Mouse (Mus musculus): Measurements from ENCODE around the gene Dgkz. TPM values are rescaled to one million over a fixed set of nuclear protein-coding genes. Genes with fewer than 3 reads are reported as not detected.

Dgkz gene
- total and polyA plus RNA-seq, 3 experiments, result 37.8 to 108 (median 57.6) TPM

DNA sequence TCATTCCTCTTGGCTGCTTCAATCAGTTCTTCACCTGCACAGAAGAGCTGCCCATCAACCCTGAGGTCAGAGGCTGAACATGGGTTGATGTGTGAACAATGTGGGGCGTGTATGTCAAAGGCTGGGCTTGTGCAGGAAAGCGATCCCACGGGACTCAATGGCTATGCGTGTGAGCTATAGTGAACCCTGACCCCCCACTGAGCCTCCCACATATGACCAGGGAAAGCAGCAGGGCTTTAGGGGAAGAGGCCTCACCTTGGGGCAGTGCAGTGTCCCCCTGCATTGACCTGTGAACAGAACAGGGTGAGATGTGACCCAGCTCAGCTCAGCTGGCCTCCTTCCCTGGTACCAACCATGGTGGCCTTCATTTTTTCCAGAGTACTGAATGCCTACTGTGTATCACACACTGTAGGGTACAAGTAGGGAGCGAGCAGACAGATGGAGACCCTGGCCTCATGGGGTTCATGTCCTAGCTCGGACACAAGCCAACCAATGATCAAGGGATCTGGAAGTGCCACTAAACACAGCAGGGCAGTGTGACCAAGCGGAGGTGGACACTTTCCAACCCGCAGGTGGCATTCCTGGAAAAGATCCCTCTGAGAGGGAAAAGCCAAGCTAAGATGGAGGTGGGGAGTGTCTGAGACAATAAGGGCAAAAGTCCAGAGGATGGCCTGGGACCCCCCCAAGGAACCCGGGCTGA lies 40.7 kb downstream of the Dgkz start:
- DNase-seq, result no peak

DNA sequence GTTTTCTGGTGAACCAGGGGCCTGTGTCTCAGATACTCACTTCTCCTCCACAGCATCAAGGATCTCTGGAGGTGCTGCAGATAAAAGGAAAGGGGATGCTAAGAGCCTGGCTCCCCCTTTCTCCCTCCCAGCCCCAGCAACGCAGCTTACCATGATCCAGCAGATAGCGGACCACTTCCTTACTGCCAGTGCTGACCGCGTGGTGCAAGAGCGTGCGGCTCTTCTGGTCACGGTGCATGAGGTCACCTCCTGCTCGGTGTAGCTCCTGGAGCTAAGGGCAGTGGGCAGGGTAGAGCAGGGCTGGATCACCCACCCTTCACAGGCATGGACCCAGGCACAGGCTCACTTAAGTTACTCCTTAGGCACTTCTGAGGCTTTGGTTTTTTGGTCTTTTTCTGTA lies 41.6 kb downstream of the Dgkz start:
- no peak for DNase-seq

DNA sequence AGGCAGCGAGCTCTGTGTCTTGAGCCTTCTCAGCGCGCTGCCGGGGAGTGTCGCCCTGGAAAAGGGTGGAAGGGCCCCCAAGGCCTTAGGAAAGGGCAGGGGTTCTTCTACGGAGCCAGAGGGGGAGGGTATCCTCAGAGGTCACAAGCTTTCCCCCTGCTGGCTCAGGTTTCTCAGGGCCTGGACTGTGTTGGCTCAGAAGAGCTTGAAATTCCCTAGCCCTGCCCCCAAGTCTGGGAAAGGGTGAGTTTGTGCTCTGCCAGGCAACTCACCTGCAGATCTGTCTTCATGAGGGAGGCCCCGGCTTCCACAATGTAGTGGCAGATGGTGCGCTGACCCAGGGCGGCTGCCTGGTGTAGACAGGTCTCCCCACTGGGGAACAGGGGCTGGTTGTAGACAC lies 42.2 kb downstream of the Dgkz start:
- DNase-seq, result no peak

DNA sequence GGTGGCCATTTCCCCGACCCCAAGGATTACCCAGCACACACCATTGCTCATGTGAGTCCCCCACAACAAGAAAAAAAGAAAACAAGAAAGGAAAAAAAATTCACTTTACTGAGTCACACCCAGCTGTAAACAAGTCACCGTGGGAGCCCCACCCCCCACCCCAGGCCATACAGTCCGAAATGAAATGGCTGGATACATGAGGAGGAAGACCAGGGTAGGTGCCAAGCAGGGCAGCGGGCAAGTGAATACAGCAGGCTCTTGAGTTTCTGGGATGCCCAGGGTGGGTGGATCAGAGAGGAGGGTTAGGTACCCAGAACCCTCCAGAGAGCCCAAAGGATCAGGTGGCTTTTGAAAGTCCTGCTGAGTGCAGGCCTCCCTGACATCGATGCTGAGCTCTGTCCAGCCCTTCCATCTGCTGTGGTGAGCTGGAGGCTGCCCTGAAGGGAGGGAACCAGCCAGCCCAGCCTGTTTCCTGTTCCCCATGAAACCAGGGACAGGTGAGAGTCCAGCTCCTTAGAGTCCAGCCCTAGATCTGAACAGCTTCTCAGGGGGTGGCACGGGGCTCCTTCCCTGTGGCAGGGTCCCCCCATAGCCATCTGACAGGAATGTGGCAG lies 42.8 kb downstream of the Dgkz start:
- no peak for DNase-seq

DNA sequence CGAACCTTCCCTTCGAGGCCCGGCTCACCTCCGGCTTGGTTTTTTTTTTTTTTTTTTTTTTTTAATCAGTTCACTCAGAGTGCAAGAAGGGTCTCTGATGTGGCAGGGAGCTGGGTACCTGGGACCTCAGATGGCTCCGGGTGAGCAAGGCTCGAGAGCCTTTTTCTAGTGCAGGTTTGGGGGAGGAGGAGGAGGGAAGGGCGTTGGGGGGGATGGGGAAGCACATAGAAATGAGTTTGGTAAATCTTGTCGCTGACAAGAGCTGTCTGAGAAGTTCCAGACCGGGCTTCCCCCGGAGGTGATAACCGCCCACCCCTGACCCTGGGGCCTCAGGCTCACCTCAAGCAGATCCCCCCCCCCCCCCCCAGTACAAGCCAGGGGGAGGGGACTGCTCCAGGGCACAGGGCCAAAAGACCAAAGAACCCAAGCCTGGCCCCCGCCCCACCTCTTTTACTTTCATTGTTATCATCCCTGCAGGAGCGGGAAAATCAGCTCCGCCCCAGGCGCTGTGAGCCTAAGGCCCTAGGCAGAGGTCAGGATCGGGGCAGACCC lies 43.4 kb downstream of the Dgkz start, which contains the start of gene Mdk:
Mdk (minus strand) TSS at position 138 of the 552 bp plus-strand sequence.
- no peak for DNase-seq

DNA sequence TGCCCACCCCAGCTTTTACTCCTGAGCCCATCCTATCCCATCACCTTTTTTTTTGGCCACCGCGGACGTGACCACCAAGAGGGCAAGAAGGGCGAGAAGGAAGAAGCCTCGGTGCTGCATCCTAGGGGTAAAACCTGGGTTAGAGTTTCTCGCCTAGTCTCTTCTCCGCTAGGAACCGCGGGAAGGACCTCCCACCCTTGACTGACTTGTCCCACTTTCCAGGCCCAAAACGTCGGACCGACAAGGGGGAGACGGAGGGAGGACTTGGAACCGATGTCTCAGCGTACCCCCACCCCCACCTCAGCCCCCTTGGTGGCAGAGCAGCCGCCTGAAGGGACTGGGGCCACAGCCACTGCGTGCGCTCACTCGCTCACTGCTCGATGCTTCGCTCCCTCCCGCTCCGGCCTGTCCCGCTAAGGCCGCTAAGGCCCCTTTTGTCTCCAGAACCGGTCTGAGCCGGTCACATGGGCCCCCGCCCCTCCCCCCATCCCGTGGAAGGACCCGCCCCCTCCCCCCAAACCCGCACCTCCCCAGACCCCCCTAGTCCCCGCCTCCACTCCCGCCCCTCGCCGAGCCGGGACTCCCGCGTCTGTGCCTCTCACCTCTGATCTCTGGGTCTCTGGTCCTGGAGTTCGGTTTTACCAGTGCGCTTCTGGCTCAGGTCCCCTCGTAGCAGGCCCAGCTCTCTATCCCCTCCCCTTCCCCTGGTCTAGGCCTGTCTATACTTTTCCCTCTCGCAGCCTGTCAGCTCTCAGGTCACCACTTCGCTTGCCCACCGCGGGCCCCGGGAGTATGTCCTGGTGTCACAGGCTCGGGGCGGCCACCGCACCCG lies 44.1 kb downstream of the Dgkz start:
- DNase-seq, result no peak

DNA sequence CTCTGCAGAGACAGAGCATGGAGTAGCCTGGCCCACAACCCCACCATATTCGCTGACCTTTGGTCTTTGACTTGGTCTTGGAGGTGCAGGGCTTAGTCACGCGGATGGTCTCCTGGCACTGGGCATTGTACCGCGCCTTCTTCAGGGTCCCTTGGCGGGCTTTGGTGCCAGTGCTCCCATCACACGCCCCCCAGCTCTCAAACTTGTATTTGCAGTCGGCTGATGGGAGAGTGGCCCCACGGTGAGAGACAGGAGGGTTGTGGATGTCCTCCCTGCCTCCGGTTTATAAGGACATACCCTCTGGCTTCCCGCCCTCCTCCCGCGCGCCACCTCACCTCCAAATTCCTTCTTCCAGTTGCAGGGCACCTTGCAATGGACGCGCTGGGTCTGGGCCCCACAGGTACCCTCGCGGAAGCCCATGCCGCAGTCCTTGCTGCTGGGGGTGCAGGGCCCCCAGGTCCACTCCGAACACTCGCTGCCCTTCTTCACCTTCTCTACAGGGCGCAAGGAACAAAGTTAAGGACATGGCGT lies 44.8 kb downstream of the Dgkz start:
- DNase-seq, result no peak

DNA sequence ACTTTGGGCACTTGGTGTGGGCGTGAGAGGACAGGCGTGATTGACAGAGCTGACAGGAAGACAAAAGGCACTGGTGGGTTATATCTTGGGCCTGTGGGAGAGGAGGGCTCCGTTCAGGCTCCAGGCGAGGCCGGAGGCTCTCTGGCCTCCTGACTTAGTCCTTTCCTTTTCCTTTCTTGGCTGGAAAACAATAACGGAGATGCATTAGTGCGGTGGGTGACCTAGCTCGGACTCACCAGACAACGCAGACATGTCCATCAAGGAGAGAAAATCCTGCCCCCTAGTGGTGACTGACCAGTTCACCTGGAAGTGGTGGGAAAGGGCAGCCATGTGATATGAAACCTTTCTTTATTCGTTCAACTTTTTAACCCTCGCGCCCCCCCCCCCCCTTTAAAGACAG lies 45.7 kb downstream of the Dgkz start:
- DNase-seq, result peak; percentile 68

DNA sequence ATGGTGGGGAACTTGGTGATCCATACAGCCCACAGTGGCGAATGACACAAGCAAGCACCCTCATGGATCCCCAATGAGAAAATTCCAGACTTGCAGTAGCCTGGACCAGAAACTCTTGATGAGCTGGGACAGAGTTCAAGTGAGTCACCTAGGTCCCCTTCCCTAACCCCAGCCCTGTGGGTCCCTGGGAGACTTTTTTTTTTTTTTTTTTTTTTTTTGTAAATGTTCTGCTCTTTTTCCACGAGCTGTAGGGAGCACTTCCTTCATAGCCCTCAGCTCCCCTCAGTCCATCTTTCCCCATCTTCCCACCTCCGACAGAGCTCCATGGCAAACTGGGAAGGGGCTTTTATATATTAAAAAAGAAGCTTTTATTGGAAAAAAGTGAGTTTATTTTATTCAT lies 46.2 kb downstream of the Dgkz start:
- DNase-seq, result no peak

DNA sequence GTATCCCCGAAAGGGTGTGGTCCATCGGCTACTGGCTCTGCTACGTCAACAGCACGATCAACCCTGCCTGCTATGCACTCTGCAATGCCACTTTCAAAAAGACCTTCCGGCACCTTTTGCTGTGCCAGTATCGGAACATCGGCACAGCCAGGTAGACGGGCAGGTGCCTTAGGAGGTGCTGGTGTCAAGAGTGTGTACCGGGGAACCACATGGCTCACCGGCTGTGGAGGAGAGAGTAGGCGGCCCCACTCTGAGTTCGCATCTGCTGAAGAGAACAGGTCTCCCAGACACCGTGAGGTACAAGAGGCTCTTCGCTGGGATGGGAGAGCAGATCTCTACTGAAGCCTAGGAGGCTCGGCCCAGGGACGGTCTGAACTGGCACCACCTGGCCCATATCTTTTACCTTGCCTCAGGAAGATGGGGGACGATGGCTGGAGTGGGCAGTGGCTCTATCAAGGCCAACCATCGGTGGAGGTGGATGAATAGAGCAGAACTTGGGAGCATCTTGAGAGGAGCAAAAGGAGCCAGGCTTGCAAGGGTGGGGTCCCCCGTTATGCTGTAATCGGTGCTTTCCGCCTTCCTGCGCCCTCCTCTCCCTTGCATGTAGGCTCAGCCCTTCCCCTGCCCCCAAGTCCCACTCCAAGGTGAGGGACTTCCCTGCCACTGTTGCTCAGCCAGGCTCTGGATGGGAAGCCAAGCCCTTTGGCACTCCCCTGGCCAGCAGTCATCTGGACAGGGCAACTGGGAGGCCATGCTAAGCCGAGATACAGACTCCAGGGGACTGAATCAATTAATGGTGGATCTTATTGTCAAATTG lies 46.9 kb downstream of the Dgkz start:
- no peak for DNase-seq

DNA sequence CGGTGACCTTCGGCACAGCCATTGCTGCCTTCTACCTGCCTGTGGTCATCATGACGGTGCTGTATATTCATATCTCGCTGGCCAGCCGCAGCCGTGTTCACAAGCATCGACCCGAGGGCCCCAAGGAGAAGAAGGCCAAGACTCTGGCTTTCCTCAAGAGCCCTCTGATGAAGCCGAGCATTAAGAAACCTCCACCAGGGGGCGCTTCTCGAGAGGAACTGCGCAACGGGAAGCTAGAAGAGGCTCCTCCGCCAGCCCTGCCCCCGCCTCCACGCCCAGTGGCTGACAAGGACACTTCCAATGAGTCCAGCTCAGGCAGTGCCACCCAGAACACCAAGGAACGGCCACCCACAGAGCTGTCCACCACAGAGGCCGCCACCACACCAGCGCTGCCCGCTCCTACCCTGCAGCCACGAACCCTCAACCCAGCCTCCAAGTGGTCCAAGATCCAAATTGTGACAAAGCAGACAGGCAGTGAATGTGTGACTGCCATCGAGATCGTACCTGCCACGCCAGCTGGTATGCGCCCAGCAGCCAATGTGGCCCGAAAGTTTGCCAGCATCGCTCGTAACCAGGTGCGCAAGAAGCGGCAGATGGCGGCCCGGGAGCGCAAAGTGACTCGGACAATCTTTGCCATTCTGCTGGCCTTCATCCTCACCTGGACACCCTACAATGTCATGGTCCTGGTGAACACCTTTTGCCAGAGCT lies 47.7 kb downstream of the Dgkz start:
- DNase-seq, result peak; percentile 78

DNA sequence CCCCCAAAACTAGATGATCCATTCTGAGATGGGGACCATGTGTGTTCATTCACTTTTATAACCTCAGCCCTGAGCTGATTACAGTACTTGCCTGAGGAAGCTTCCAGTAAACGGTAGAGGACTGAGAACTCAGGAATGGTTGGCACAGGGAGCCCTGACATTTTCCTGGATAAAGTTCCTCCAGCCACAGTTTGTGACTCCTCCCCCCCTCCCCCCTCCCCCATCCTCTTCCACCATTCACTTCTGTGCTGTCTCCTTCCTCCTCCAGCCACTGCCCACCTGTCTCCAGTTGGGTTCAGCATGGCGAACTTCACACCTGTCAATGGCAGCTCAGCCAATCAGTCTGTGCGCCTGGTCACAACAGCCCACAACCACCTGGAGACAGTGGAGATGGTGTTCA lies 48.7 kb downstream of the Dgkz start, which contains the start of gene Chrm4:
Chrm4 (plus strand) TSS at position 301 of the 400 bp plus-strand sequence.
- DNase-seq, result no peak

DNA sequence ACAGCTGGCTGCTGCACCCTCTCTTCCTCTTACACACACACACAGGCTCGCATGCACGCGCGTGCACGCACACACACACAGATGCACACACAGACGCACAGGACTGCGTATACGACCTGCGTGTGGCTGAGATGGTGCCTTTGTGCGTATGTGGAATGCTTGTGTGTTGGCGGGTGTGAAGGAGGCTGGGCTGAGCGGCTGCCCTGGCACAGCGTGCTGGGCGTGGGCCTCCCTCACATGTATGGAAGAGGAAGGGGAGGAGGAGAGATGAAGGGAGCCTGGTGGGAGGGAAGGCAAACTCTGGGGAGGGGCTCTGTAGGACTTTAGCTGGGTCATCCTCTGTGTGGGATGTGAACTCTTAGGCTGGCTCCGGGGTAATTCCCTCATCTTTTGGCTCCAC lies 50.2 kb downstream of the Dgkz start:
- no peak for DNase-seq

DNA sequence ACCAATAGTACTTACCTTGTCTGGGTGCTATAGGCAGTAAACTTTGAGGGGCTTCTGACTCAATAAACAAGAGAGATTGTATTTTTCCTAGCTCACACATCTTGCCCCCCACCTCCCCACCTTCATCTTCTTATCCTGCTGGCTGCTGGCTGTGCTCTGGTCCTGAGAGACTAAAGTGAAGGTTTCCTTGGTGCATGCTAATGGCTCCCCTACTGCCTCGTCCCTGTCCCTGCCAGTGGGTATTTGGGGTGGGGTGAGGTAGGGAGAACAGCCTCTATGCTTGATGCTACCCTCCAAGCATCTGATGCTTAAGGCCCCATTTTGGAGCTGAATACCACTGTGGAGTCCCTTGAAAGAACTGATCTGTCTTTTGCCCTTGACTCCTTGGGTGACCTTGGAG lies 50.9 kb downstream of the Dgkz start:
- no peak for DNase-seq

DNA sequence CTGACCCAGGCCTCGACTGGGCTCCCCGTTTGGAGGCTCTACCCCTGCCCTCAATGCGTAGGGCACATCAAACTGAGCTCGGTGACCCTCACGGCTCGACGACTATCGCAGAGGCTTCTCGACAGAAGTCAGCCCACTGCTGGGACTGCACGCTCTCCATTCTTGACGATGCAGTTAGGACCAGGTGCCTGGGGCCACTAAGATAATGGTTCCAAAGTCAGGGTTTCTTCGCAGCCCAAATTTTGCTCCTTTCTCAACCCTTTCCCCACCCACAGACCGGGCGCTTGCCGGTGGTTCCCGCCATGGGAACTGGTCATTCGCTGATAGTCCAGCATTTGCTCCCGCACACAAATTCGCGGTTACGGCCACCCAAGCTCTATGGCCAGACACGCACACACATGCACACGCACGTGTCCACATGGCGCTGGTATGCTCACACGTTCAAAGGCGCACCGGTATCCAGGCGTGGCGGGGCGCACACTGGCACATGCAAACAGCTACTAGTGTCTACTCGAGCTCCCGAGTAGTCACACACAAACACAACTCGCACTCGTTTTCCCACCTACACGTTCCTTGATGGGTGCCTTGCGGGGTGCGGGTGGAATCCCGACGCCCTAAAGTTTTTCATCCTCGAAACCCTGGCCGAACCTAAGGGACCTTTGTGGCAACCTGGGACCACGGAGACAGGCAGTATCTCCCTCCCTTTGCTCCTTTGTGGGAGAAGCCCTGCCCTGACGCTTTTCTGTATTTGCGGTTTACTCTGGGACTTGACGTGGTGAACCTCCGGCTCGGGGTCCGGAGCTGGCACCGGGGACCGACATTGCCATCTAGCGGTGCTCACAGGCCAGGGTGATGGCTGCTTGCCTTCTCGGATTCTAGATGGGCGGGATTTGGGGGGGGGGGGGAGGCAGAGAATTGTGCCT lies 52.0 kb downstream of the Dgkz start:
- peak; percentile 79 for DNase-seq

DNA sequence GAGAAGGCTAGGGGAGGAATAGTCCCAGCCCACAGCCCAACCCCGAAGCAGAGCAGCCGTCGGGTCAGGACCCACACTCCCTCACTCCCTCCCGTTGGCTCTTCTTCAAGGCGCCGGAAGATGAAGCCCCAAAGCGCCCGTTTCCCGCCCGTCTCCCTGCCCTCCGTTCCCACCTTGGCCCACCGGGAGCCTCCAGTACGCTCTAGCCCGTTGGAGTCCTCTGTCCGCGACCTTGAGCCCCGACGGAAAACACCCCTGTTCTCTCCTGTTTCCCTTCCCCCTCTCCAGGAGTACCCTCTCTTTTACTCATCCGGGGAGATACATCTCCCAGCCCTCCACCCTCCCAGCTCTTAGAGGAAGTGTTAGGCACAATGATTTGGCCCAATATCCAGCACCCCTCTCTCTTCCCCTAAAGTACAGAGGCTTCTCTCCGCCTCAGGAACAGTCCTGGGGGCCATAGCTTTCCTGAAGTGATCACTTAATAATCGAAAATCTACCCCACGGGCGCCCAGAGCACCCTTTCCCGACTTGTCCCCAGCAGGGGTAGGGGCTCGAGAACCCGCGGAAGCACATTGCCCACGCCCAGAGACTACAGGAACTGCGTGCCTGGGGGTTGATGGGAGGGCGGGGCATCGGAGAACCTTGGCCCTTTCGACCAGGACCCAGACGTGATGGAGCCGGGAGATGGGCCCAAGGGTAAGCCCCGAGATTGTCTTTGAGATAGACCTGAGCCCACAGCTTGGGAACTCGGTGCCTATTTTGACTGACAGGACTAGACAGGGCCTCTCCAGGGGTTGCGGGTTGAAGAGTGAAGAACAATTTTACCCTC lies 52.9 kb downstream of the Dgkz start:
- no peak for DNase-seq

DNA sequence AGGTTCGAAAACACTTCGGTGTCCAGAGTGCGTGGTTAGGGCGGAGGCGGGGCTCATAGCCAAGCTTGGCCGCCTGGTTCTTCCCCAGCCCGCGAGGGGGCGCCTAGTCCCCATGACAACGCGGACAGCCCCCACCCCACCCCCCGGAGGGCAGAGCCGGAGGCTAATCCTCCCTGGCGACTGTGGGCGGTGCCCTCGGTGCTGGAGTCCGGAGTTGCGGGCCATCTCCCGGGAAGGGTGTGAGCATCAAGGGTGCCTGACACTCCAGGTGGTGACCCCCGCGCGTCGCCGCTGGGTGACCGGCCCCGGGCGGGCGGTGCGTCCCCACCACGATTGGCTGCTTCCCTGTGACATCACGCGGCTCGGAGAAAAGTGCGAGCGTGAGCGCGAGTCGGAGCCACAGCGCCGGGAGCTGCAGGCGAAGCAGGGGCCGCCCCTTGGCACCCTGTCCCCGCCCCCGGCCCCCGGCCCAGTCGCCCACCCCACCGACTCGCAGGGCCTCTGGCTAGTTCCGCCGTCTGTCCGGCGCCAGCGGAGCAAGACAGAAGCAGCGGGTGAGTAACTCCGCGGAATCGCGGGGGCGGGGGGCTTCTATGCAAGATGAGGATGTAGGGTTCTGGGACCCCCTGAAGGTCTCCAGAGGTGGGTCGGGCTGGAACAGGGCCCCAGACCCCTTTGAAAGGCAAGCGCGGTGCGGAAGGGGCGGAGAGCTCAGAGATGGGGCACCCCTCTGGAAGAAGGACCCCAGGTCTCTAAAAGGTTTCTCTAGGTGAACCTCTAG lies 53.7 kb downstream of the Dgkz start:
- peak; percentile 73 for DNase-seq

All from adrenal gland, adult 2 months (tissue).